Mouse (Mus musculus): ENCODE results near the gene Ahcyl1.

The Ahcyl1 gene

DNA sequence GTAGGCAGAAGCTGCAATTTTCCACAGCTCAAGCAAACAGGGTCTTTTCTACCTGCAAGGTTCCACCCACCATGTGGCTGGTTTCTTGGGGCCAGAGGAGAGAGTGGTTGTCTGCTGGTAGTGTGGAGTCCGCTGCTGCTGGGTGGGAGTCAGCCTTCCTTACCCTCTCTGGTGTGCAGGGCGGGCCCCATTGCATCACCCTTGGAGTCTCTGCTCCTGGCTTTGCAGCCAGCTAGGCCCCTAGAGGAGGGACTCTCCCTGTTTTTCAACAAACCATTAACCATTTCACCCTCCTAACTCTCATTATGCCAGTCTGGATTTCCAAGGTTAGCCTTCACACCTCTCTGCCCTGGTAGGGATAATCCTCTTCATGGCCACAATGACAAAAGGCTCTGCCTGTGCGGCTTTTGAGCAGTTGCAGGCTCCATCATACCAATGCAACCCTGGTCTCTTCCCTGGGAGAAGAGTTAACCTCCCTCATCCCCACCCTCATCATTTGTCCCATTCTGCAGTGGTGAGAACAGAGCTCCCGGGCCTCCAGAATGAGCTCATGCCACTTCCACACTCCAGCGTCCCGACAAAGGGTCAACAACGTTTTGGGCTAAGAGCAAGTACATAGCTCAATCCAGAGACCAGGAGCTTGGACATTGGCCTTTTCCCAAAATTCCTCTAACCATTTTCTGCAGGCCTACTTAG is 7.5 kb upstream of the Ahcyl1 start:
- WGBS = 83% methylated on average over 7 of the region's 7 CpGs

DNA sequence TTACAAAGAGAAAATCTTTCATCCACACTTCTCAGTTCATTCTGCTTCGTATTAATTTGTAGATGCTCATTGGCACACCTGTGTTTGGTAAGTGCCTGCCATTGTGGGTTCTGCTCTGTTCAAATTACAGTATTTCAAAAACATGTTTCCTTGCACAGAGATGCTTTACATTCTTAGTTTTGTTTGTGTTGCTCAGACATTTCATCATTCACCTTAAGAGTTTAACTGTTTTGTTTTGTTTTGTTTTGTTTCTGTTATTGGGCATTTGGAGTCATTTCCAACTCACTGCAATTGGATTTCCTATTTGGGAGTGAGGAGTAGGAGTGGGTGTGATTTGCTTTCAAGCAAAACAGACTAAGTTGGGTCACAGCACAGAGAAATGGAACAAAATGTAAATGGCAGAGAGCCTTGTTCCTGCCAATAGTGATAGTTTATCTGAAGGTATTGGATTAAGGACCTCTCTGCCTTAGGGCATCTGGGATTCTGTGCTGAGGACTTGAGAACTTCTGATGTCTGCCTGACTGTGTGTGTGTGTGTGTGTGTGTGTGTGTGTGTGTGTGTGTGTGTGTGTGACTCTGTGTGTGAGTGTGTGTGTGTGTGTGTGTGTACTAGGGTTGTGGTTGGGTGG is 5.5 kb upstream of the Ahcyl1 start:
- 85% methylated on average over 1 of the region's 1 CpGs for WGBS

DNA sequence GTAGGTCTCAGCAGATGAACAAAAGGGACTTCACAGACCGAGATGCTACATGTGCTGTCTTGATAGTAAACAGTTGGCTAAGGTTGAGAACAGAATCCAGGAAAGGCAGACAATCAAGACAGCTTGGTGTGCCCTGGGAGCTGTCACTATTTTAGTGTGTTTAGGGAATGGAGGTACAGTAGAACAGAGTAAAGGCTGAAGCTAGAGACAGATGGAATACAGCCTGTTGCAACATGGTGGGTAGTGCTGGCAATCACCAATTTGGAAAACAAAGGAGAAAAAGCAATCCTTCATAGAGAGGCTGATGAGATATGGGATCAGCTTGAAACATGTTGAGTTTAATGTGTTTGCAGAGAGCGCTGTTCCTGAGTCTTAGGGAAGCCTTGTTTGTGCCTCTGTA is 4.3 kb upstream of the Ahcyl1 start:
- 85% methylated on average over 2 of the region's 2 CpGs for WGBS

DNA sequence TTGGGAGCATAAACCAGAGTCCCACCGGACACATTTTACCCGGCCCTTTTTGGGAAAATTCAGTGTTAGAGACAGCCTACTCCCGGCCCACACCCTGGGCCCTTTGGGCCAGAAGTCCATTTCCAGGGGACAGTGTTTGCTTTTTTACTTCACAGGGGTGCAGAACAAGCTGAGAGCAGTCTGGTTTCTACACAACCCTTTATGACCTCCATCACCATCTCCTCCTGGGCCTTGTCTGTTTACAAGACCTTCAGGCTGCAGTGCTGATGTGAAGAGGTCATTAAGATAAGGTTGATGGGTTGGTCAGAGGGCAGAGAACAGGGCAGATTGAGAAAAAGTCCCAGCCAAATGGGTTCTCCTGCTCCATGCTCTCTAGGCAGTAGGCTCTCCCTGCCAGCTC is 550 bp upstream of the Ahcyl1 start:
- 43% methylated on average over 3 of the region's 3 CpGs for WGBS

DNA sequence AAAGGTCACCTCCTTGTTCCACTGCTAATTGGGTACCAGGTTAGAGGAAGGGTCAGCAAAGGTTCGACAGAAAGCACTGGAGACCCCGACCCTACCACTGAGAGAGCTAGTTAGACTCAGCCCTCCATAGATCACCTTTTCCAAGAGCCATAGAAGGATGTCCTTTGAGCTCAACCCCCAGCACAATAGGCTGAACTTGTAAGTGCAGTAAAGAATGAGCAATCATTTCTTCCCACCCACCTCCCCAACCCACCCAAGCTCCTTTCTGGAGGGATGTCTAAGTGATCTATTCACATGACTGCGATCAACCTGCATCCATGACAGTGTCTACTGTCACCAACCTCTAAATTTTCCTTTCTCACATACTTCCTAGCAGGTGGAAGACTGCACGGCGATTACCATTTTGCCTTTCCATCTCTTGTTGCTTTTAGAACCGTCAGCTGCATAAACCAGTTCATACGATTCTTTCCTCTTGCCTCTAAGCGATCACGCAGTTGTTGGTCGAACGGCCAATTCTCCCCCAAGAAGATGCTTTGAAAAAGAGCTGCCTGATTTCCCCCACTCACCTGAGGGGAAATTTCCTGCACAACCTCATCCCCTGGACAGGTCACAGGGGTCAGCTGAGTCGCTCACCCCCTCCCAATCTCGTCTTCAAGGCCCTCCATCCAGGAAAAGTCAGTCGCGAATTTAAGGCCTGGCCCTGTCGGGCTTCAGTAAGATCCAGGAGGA is 977 bp downstream of the Ahcyl1 start:
- WGBS = 1% methylated on average over 16 of the region's 16 CpGs

DNA sequence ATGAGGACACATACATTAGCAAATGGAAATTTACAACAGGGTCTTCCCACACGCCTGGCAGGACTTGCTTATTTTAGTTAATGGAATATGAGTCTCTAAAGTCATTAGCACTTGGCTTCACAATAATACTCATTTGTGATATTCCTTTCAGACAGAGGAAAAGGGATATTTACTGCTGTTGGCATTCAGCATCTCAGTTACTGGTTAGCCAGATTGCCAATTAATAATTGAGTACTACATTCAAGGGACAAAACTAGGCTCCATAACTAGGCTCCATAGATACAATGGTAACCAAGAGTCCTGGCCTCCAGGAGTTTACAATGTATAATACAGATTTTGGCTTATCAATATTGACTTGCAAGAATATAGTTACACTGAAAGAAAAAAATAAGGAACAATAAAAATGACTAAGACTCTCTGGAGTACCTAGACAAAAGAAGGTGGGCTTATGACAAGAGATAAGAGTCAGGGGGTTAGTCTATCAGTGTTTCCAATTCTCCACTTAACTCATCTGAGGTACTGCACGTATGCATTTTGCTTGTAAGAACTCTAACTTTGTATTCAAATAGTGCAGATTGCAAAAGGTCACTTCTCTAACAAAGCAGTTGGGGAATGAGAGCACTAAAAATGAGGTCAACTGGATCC is 2.0 kb downstream of the Ahcyl1 start:
- WGBS = 25% methylated on average over 2 of the region's 2 CpGs

DNA sequence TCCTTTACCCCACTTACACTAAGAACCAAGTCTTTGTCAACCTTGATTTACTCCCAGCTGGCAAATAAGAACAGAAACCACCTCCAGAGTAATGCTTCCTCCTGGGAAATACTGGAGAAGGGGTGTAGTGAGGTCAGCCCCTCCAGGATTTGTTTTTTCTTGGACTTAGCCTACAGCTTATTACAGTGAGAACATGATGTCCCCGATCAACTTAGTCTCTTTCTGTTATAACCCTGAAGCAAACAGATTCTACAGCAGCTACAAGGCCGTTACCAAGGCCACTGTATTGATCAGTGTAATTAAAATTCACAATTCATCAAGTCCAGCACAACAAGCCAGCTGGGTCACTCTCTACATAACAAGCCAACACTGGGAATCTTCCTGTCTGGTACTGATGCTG is 6.0 kb downstream of the Ahcyl1 start:
- WGBS = 22% methylated on average over 2 of the region's 2 CpGs

DNA sequence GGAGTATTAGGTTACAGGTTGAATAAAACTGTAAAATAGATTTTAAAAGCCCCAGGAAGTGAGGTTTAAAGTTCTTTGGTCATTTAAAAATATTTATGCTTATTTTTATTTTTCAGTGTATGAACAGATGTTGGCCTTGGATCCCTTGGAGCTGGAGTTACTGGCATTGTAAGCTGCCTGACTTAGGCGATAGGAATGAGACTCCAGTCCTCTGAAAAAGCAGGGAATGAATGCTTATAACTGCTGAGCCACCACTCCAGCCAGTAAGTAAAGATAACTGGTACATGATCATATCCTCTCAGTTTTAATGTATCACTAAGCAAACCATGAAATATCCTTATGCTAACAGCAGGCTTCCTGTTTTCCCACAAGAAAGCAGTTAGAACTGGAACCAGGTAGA is 8.1 kb downstream of the Ahcyl1 start:
- WGBS = 43% methylated on average over 1 of the region's 1 CpGs

DNA sequence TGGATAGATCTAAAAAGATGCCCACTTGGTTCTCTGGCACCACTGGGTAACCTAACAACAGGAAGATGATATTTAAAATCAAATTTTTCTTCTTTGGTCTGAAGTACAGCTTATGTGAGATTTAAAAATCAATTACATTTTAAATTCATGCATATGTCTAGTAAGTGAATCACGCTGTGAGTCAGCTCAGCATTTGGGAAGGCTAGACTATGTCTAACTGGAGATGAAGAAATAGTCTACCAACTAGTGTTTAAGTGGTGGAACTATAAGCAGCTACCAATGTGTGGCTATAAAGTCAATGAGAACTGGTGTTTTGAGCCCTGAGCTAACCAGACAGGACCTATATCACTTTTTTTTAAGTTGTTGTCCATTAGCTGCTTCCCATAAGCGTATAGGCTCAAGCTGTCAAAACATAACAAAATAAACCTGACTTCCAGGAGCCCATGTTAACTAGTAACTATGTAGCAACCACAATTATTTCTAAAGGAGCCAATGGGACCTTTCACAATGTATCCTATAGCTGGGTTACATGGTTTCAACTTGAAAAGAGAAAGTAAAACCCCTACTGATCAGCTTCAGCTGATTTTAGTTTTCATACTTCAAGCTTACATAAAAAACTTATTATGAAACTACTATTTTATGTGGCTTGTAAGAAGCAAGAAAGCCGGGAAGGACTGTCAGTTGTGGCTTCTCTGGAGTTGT is 9.9 kb downstream of the Ahcyl1 start:
- WGBS = 46% methylated on average over 3 of the region's 3 CpGs

DNA sequence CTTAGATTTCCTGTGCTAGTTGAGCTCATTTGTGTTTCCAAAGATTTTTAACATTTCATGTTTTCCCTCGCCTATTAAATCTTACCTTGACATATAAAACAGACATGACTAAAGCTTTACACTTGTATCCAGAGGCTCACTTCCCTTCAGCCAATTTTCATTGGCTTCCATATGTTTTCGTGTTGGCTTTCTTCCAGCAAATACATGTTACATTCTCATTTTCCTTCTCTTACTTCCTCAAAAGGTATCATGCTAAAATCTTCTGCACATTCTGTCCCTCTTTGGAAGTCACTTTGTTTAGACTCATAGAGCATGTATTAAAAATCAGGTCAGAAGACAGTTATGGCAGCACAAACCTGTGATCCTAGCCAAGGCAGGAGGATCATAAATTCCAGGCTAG is 10.7 kb downstream of the Ahcyl1 start:
- 80% methylated on average over 2 of the region's 2 CpGs for WGBS

DNA sequence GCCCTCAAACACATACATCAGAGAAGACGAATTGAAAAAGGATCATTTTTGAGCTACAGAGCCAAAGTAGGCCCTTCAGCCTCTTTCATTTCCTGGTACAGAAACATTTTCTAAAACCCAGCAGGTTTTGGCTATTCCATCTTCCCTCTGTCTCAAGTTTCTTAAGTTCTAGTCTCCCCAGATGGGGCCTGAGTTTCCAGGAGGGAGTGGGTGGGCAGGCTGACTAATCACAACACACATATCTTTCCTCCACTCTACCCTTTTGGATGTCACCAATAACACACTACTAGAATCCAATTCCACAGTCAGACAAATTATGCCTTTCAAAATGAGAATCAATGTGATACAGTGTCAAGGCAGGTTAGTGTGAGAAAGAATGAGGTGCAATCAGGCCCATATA is 12.8 kb downstream of the Ahcyl1 start:
- WGBS = 54% methylated on average over 1 of the region's 1 CpGs

DNA sequence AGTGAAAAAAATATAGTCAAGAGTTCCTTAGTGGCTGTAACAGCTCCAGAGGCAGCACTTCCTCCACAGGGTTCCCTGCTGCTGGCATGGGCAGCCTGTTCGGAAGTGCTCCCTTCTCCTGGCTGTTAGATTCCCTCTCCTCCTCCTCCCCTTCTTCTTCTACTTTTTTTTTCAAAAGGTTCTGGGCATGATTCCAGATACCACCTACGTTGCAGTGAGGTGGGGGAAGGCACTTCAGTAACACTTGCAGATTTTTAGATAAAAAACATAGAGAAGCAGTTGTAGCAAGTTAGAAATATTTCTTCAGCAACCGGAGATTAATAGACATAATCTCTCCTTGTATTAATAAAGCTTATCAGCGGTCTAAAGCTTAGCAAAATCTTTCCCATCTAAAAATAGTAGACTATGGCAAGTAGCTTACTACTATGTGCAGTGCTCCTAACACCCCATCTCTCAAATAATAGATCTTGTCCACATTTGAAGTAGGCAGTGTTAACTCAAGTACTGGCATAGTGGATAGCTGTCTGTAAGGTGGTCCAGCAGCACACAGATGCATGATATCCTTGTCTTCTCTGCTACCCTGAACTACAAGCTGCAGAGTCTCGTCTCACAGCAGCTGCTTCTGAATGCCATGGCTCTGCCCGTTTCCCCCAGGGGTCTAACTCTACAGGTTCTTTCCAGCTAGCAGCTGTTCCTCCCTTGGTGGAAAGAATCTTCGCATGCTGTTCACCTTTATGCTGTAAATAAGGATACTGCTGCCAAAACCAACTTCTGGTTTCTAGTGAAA is 15.4 kb downstream of the Ahcyl1 start:
- WGBS = 12% methylated on average over 7 of the region's 7 CpGs

DNA sequence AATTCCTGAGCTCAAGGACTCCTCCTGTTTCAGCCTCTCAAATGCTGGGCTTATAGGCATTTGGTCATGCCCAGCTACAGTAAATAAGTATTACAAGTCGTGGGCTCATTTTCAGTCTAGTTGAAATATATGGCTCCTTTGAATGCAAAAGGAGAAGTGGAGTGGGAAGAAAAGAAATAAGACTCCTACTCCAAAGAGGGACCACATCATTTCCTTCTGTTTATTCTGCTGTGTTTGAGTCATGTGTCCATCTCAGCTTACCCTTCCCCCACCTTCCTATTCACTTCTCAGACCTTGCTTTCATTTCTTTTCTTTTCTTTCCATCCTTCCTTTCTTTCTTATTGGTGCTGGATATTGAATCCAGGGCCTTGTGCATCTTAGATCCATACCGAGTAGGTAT is 24.9 kb downstream of the Ahcyl1 start:
- 86% methylated on average over 2 of the region's 2 CpGs for WGBS

DNA sequence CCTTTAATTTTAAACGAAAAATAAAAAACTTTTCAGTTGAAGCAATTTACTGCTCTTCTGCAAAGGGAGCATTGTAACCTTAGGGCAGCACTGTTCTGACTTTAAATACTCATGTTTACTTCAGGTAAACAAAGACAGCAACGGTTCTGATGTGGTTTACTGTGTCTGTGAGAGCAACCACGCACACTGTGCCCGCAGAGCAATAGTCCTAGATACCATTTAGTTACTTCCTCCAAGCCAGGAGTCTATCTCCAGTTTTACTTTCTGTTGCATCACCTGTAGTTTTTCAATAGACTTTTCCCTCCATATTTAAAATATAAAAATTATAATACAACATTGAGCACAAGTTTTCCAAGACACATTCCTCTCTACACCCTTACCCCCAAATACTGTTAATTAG is 25.9 kb downstream of the Ahcyl1 start:
- WGBS = 91% methylated on average over 4 of the region's 4 CpGs

DNA sequence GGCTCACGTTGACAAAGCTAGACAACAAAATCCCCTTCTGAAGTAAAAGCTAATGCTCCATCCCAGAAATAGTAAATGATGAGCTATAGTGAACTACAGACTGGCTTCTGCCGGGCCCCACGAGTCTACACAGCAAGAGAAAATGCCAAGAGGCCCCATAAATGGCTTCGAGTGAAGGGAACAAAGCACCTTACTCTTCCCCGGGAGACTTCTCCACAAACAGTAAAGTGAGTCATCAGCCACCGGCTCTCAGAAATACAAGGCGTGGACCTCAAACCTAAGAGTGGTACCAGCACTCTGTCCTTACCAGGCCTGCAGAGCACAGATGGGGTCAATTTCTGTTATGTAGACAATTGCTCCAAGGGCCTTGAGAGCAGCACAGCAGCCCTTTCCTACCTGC is 27.6 kb downstream of the Ahcyl1 start:
- 63% methylated on average over 7 of the region's 7 CpGs for WGBS

DNA sequence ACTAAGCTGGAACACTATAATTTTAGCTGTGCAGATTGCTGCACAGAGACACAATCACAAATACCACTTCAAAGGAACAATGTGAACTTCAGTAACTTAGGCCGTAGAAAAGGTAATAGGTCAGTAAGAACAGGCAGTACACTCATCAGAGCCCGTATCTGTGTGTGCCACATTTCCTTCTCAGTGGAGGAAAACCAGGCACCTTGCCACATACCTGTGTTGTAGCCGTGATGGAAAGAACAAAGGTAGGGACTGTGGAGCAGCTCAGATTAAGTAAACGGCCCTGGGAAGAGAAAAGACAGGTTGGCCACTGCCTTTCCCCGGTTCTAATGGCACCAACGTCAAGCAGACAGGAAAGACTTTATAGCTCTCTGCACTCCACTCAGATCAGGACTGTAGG is 28.9 kb downstream of the Ahcyl1 start:
- 66% methylated on average over 6 of the region's 6 CpGs for WGBS

DNA sequence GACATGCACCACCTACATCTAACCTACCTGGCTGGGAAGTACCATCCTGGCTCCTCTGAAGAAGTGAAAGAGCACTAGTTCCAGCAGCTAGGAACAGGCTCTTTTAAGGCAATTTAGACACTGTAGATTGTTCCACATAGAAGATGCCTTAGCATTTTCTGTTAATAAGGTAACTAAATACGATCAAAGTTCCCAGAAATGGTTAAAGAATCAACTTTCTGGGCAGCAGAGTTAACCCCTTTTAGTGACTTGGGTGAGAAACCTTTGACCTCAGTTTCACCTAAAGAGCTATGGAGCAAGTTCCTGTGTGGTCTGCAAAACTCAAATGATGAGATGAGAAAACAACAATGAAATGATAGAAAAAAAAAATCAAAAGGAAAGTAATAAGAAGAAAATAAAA is 31.7 kb downstream of the Ahcyl1 start:
- 93% methylated on average over 1 of the region's 1 CpGs for WGBS

DNA sequence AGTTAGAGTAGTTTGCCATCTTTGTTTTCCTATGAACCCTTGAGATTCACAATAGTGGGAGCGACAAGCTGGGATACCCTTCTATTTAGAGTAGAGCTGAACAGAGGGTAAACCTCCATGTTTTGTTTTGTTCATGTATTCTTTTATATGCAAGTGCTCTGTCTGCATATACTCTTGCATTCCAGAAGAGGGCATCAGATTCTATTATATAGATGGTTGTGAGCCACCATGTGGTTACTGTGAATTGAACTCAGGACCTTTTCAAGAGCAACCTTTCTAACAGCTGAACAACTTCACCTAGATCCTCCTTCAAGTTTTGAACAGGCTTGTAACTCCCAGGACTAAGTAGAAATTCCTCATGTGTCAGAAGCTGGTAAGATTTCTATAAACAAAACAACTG is 37.4 kb downstream of the Ahcyl1 start:
- 84% methylated on average over 1 of the region's 1 CpGs for WGBS

DNA sequence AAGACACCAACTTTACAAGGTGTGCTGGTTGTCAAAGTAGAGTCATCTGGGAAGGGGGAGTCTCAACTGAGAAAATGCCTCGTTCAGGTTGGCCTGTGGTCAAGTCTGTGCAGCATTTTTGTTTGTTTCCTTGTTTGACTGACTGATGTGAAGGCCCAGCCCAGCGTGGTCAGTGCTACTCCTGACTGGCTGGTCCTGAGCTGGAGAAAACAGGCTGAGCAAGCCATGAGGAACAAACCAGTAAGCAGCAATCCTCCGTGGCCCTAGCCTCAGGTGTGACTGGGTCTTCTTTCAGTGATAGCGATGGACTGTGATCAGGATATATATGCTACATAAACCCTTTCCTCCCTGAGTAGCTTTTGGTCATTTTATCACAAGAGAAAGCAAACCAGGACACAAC is 39.5 kb downstream of the Ahcyl1 start:
- WGBS = 63% methylated on average over 4 of the region's 4 CpGs

DNA sequence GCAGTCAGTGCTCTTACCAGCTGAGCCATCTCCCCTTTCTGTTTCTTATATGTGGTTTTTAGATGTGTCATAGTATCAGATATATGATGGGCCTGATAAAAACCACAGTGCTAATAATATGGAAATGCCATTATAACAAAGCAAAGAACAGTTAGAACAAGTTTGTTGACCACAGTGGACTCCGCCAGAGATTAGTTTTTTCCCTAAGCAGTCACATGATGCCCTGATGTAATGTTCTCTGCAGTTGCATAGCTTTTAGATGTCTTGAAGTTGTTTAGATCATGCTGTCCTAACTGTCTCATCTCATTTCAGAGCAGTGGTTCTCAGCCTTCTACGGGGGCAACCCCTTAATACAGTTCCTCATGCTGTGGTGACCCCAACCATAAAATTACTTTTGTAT is 40.2 kb downstream of the Ahcyl1 start:
- 91% methylated on average over 2 of the region's 2 CpGs for WGBS

DNA sequence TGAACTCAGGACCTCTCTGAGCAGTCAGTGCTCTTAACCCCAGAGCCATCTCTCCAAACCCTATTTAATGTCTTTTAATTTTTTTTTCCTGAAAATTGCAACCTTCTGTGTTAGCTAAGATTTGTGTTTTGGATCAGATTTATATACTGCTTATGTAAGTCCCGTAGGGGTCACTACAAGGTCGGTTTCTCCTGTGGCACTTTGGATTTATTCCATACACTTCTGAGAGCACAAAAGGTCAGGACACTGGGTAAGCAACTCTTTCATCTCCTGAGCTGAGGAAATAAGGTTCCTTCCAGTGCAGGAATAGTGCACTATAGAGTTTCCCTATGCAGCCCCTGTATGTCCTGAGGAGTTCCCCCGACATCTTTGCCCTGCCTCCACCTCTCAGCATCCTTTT is 40.9 kb downstream of the Ahcyl1 start:
- 74% methylated on average over 3 of the region's 3 CpGs for WGBS
